Mouse (Mus musculus): ENCODE results near the gene P3h2. TPM values are rescaled to one million over a fixed set of nuclear protein-coding genes. Genes with fewer than 3 reads are reported as not detected.
A peak's percentile ranks its signal among the peaks of the same experiment; 100 is the strongest.

Gene P3h2
- polyA plus RNA-seq, 1 experiment from 2014 or later, result 6.7 TPM

GRCm38 (mm10) chr16:25977210-25977609 lies 128.4 kb downstream of the P3h2 start:
- no peak overlapping the region for H3K27ac ChIP-seq (replicated peaks)
- H3K4me3 ChIP-seq (replicated peaks), result no peak overlapping the region
- ATAC-seq (ENCODE audit: insufficient number of reproducible peaks, low FRiP score, low TSS enrichment, low read depth), result no peak
- no peak overlapping the region for H3K4me2 ChIP-seq (replicated peaks)
- H3K4me1 ChIP-seq, result no peaks in the 10 kb centered on the region
- H3K9ac ChIP-seq, result no peak overlapping the region
- H3K36me3 ChIP-seq, result no peaks in the 10 kb centered on the region
- H3K9me3 ChIP-seq (replicated peaks), result no peaks in the 10 kb centered on the region
- no peaks in the 10 kb centered on the region for H3K27me3 ChIP-seq
- WGBS, result 64% methylated on average over 2 of the region's 2 CpGs

- Histone ChIP-seq H3K9ac (no peak overlapping the region), H3K4me2 (replicated peaks) (no peak overlapping the region), H3K36me3 (no peaks in the 10 kb centered on the region), H3K4me3 (replicated peaks) (no peak overlapping the region), H3K9me3 (replicated peaks) (no peaks in the 10 kb centered on the region), H3K27me3 (no peaks in the 10 kb centered on the region), H3K4me1 (no peaks in the 10 kb centered on the region), H3K27ac (replicated peaks) (no peak overlapping the region)
- 87% methylated on average over 7 of the region's 7 CpGs for WGBS
- ATAC-seq (ENCODE audit: insufficient number of reproducible peaks, low FRiP score, low TSS enrichment, low read depth), result no peak
These were observed 134.3 kb downstream of the P3h2 start for GRCm38 (mm10) chr16:25971285-25971684.

- H3K4me1 ChIP-seq, result no peaks in the 10 kb centered on the region
- no peaks in the 10 kb centered on the region for H3K9me3 ChIP-seq (replicated peaks)
- no peak overlapping the region for H3K4me3 ChIP-seq (replicated peaks)
- no peak overlapping the region for H3K4me2 ChIP-seq (replicated peaks)
- H3K27ac ChIP-seq (replicated peaks), result no peak overlapping the region
- H3K27me3 ChIP-seq, result no peaks in the 10 kb centered on the region
- H3K36me3 ChIP-seq, result no peaks in the 10 kb centered on the region
- no peak overlapping the region for H3K9ac ChIP-seq
- no peak for ATAC-seq (ENCODE audit: insufficient number of reproducible peaks, low FRiP score, low TSS enrichment, low read depth)
- WGBS, result 76% methylated on average over 5 of the region's 5 CpGs
These were observed 134.9 kb downstream of the P3h2 start for GRCm38 (mm10) chr16:25970720-25971119.

GRCm38 (mm10) chr16:25970193-25970592 lies 135.4 kb downstream of the P3h2 start:
- no peaks in the 10 kb centered on the region for H3K4me1 ChIP-seq
- H3K4me2 ChIP-seq (replicated peaks), result no peak overlapping the region
- H3K27me3 ChIP-seq, result no peaks in the 10 kb centered on the region
- H3K27ac ChIP-seq (replicated peaks), result no peak overlapping the region
- 84% methylated on average over 6 of the region's 6 CpGs for WGBS
- no peak for ATAC-seq (ENCODE audit: insufficient number of reproducible peaks, low FRiP score, low TSS enrichment, low read depth)
- H3K9ac ChIP-seq, result no peak overlapping the region
- H3K9me3 ChIP-seq (replicated peaks), result no peaks in the 10 kb centered on the region
- no peaks in the 10 kb centered on the region for H3K36me3 ChIP-seq
- no peak overlapping the region for H3K4me3 ChIP-seq (replicated peaks)

DNA sequence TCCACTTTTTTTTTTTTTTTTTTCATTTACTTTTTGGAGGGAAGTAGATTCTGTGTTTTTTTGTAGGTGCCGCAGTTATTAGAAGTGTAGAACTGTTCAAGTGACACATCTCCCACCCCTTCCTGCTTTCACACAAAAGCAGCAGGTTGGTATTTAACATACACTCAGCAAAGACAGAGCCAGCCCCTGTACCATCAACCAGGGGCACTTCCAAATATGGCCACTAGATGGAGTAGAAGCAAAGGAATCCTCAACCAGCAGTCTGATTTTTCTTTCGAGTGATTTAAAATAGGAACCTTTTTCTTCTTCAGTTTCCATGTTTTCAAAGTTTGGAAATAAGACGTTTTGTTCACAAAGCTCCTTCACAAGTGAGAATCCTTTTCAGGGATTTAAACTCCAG lies 138.3 kb downstream of the P3h2 start:
- ATAC-seq (ENCODE audit: insufficient number of reproducible peaks, low FRiP score, low TSS enrichment, low read depth), result no peak
- H3K4me2 ChIP-seq (replicated peaks), result no peak overlapping the region
- 13% methylated on average over 3 of the region's 3 CpGs for WGBS
- no peaks in the 10 kb centered on the region for H3K4me1 ChIP-seq
- H3K27ac ChIP-seq (replicated peaks), result no peak overlapping the region
- no peaks in the 10 kb centered on the region for H3K9me3 ChIP-seq (replicated peaks)
- no peaks in the 10 kb centered on the region for H3K36me3 ChIP-seq
- no peaks in the 10 kb centered on the region for H3K27me3 ChIP-seq
- no peak overlapping the region for H3K9ac ChIP-seq
- H3K4me3 ChIP-seq (replicated peaks), result no peak overlapping the region

DNA sequence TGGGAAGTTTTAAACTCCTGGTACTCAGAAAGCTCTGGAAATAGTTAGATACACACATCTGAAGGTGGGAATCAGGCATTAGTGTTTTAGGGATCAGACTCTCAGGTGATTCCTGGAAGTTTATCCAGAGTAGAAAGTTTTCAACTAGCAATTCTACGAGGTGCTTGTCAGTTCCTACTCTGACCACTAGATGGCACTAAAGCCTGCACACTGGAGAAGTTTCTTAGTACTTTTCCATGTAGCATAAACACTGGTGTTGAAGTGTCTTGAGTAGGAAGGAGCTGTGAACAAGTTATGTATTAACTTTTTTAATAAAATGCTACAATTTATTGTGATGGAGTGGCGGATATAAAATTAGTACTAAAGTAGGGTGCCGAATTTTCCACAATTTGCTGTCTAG lies 141.7 kb downstream of the P3h2 start:
- whole genome bisulfite sequencing, result 16% methylated on average over 3 of the region's 3 CpGs
- H3K27ac ChIP-seq (replicated peaks), result no peak overlapping the region
- no peak overlapping the region for H3K4me2 ChIP-seq (replicated peaks)
- no peaks in the 10 kb centered on the region for H3K4me1 ChIP-seq
- no peak overlapping the region for H3K9ac ChIP-seq
- no peak overlapping the region for H3K4me3 ChIP-seq (replicated peaks)
- no peaks in the 10 kb centered on the region for H3K36me3 ChIP-seq
- H3K9me3 ChIP-seq (replicated peaks), result no peaks in the 10 kb centered on the region
- H3K27me3 ChIP-seq, result no peaks in the 10 kb centered on the region
- no peak for ATAC-seq (ENCODE audit: insufficient number of reproducible peaks, low FRiP score, low TSS enrichment, low read depth)

GRCm38 (mm10) chr16:25960345-25960744 lies 145.2 kb downstream of the P3h2 start:
- Histone ChIP-seq H3K27me3 (no peaks in the 10 kb centered on the region), H3K4me2 (replicated peaks) (no peak overlapping the region), H3K4me1 (no peaks in the 10 kb centered on the region), H3K9me3 (replicated peaks) (no peaks in the 10 kb centered on the region), H3K4me3 (replicated peaks) (no peak overlapping the region), H3K9ac (no peak overlapping the region), H3K36me3 (no peaks in the 10 kb centered on the region), H3K27ac (replicated peaks) (no peak overlapping the region)
- ATAC-seq (ENCODE audit: insufficient number of reproducible peaks, low FRiP score, low TSS enrichment, low read depth), result no peak
- 88% methylated on average over 7 of the region's 7 CpGs for WGBS

GRCm38 (mm10) chr16:25959929-25960328 lies 145.7 kb downstream of the P3h2 start:
- WGBS, result 89% methylated on average over 5 of the region's 5 CpGs

GRCm38 (mm10) chr16:25958650-25959238 lies 146.8 kb downstream of the P3h2 start:
- Histone ChIP-seq H3K36me3 (no peaks in the 10 kb centered on the region), H3K4me1 (no peaks in the 10 kb centered on the region), H3K9me3 (replicated peaks) (no peaks in the 10 kb centered on the region), H3K4me2 (replicated peaks) (no peak overlapping the region), H3K27ac (replicated peaks) (peak overlapping the region; percentile 58), H3K9ac (no peak overlapping the region), H3K4me3 (replicated peaks) (no peak overlapping the region), H3K27me3 (no peaks in the 10 kb centered on the region)
- 56% methylated on average over 7 of the region's 7 CpGs for whole genome bisulfite sequencing
- no peak for ATAC-seq (ENCODE audit: insufficient number of reproducible peaks, low FRiP score, low TSS enrichment, low read depth)

More at GRCm38 (mm10) chr16:25959929-25960328, 145.7 kb downstream of the P3h2 start:
- H3K36me3 ChIP-seq, result no peaks in the 10 kb centered on the region
- H3K4me3 ChIP-seq (replicated peaks), result no peak overlapping the region
- no peak overlapping the region for H3K27ac ChIP-seq (replicated peaks)
- H3K4me2 ChIP-seq (replicated peaks), result no peak overlapping the region
- H3K9me3 ChIP-seq (replicated peaks), result no peaks in the 10 kb centered on the region
- no peak overlapping the region for H3K9ac ChIP-seq
- no peaks in the 10 kb centered on the region for H3K4me1 ChIP-seq
- no peaks in the 10 kb centered on the region for H3K27me3 ChIP-seq
- ATAC-seq (ENCODE audit: insufficient number of reproducible peaks, low FRiP score, low TSS enrichment, low read depth), result no peak

DNA sequence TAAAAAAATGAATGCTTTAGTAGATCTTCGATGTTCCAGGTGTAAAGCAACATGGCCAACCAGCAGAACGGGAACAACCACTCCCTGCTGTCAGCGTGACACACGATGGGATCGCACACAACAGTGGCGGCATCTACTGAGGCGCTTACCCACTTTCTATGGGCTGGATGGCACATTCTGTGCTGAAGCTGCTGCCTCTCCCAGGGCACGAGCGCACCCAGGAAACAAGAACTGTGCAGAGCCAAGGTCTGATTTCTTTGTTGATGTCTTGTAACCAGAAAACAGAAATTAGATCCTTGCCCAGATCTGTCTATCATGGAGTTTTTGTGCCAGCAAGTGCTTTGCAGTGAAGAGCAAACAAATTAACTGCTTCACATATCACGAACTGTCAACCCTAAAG lies 147.4 kb downstream of the P3h2 start:
- ATAC-seq (ENCODE audit: insufficient number of reproducible peaks, low FRiP score, low TSS enrichment, low read depth), result no peak
- no peak overlapping the region for H3K4me2 ChIP-seq (replicated peaks)
- no peaks in the 10 kb centered on the region for H3K9me3 ChIP-seq (replicated peaks)
- H3K36me3 ChIP-seq, result no peaks in the 10 kb centered on the region
- no peaks in the 10 kb centered on the region for H3K4me1 ChIP-seq
- peak overlapping the region; percentile 58 for H3K27ac ChIP-seq (replicated peaks)
- 70% methylated on average over 10 of the region's 10 CpGs for WGBS
- no peaks in the 10 kb centered on the region for H3K27me3 ChIP-seq
- H3K4me3 ChIP-seq (replicated peaks), result no peak overlapping the region
- H3K9ac ChIP-seq, result no peak overlapping the region

DNA sequence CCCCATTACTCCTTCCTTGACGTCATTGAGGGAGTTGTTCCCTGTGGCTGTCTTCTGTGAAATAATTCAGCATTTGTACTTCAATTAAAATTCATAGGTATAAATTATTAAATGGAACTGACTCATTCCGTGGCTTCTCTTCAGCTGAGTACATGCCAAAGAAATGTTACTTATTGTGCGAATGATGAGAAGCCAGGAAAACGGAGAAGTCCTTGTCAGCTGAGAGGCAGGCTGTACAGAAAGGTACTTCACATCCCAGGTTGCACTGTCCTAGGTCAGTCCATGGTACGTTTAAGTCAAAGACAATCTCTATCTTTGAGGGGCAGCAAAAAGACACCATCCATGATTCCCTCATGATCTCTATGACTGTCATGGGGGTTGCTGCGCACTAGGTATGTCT lies 148.8 kb downstream of the P3h2 start:
- Histone ChIP-seq H3K4me1 (no peaks in the 10 kb centered on the region), H3K27ac (replicated peaks) (no peak overlapping the region), H3K36me3 (no peaks in the 10 kb centered on the region), H3K9ac (no peak overlapping the region), H3K9me3 (replicated peaks) (no peaks in the 10 kb centered on the region), H3K27me3 (no peaks in the 10 kb centered on the region), H3K4me2 (replicated peaks) (no peak overlapping the region), H3K4me3 (replicated peaks) (no peak overlapping the region)
- WGBS, result 86% methylated on average over 6 of the region's 6 CpGs
- no peak for ATAC-seq (ENCODE audit: insufficient number of reproducible peaks, low FRiP score, low TSS enrichment, low read depth)

DNA sequence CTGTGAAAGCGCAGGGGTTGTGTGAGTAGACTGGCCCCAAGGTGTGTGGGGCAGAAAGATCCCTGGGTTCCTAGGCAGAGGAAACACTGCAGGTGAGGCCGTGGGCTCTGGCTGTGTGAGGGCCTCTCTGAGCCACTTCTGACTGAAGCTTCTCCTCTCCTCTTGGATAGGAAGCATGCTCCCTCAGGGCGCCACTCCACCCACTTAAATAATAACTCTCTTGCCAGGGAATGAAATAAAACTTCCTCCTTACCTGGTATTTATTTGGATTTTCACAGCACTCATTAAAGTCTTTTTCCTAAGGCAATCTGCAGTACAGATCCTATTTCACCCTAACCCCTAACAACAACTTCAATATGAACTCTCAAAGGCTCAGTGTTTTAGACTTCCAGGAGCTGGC lies 151.0 kb downstream of the P3h2 start:
- Histone ChIP-seq H3K36me3 (no peaks in the 10 kb centered on the region), H3K27ac (replicated peaks) (peak overlapping the region; percentile 69), H3K27me3 (no peaks in the 10 kb centered on the region), H3K4me2 (replicated peaks) (no peak overlapping the region), H3K4me1 (no peaks in the 10 kb centered on the region), H3K4me3 (replicated peaks) (no peak overlapping the region), H3K9me3 (replicated peaks) (no peaks in the 10 kb centered on the region), H3K9ac (no peak overlapping the region)
- ATAC-seq (ENCODE audit: insufficient number of reproducible peaks, low FRiP score, low TSS enrichment, low read depth), result no peak; the same call in 1 of the 2 replicates
- WGBS, result 62% methylated on average over 3 of the region's 3 CpGs
